Mouse (Mus musculus) right cerebral cortex, postnatal 36 days (tissue): Measurements from ENCODE around the gene Gm7951.
"Not testable (repeated sequence)": the region's sequence is repeated elsewhere in the genome, so short reads cannot be mapped to it uniquely, and the experiment has no call there.

Experiments
- DNase-seq, 2 experiments: peaks; one replicate each; pipeline ENCODE4 v3.0.0; 2022; ENCODE audit warnings: low spot score in 2 of 2, mixed read lengths in 1 of 2

Gene Gm7951

DNA sequence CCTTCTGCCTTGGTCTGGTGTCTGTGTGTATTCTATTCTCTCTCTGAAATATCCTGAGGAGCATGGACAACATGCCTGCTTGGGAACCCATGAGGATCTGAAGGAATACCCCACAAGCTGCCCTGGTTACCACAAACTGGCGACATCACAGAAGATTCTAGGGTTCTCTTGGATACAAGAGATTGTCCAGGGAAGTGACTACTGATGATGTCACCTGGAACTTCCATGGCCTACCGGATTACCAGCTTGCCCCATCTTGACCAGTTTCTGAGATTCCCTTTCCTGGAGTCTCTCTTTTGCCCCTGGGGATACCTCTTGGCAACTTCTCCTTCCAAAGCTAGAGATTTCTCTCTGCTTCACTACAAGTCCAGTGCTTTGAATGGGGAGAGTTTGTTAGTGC lies at the start of gene Gm7951:
Gene Gm7951 (minus strand): TSS at position 101 of the 400 bp plus-strand sequence.
- DNase-seq, result not testable (repeated sequence)

DNA sequence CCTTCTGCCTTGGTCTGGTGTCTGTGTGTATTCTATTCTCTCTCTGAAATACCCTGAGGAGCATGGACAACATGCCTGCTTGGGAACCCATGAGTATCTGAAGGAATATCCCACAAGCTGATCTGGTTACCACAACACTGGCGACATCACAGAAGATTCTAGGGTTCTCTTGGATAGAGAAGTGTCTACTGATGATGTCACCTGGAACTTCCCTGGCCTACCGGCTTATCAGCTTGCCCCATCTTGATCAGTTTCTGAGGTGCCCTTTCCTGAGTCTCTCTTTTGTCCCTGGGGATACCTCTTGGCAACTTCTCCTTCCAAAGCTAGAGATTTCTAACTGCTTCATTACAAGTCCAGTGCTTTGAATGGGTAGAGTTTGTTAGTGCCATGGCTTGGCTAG lies 45.4 kb upstream of the Gm7951 start, which contains the start of gene Gm17027:
Gene Gm17027 (minus strand): TSS at position 101 of the 400 bp plus-strand sequence.
- not testable (repeated sequence) for DNase-seq

DNA sequence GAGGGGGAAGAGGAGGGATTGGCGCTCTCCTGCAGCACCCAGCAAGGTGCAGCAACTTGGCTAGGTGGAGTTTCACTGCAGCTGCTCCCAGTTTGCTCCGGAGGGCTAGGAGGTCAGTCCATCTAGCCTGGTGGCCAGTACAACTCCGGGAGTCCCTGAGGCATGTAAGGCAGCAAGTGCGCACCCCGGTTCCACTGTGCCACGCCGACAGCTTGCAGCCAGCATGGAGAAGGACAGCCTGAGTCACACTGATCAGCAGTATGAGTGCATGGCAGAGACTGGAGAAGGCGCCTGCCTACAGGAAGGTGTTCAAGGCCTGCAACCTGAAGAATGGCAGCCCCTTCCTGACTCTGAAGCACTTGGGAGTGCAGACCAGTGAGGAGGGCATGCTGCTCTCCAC lies 17.4 kb upstream of the Gm7951 start:
- DNase-seq, result peak in 1 of 2 experiments; percentile 1

DNA sequence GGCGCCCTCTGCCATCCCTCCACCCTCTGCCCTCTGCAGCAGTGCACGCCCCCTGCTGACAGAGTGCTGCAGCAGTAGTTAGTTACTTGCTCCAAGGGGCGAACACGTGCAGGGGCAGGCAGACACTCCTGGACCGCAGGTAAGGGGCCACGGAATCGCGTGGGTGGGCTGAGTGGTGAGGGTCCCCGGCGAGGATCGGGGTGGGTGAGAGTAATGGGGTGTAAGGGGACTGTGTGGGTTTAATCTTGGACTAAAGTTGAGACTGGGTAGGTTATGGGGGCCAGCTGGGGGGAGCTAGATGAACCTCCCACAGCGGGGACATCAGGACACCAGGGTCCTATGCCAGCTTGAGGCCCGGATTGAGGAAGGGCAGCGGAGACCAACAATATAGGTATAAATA lies 16.6 kb upstream of the Gm7951 start:
- not testable (repeated sequence) for DNase-seq
